Mouse (Mus musculus): ENCODE measurements around the gene Erp29.

DNA sequence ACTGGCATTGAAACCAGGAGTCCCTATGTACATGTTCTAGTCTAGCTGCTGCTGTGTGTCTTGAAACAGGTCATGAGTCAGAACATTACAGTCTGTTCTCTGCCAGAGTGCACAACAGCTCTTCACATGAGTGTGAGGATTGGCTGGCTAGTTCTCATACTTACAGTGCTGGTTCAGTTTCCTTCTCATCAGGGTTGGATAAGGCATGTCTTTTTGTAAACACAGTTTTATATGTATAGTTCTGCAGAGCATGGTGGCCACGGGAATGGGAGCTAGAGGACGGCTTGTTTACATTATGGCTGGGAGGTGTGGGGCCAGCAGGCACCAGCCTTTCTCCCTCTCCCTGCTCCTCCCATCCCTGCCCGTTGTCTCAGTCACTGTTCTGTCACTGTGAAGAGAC is 17.3 kb upstream of the Erp29 start:
- TF ChIP-seq ZNF384 (IDR thresholded peaks at IDR 0.05; ENCODE audit: low read depth, low read length) (no peak), CHD2 (IDR thresholded peaks at IDR 0.05; ENCODE audit: low read depth, low read length) (no peak), ZC3H11A (IDR thresholded peaks at IDR 0.05; ENCODE audit: borderline replicate concordance, low read depth, low read length) (no peak), HCFC1 (IDR thresholded peaks at IDR 0.05; ENCODE audit: borderline replicate concordance, insufficient read depth, low read length) (no peak)
